Mouse (Mus musculus): Measurements from ENCODE around the gene Pip5kl1. TPM values are rescaled to one million over a fixed set of nuclear protein-coding genes. Genes with fewer than 3 reads are reported as not detected.

The Pip5kl1 gene
- polyA plus RNA-seq, 1 experiment from 2014 or later, result 0.94 TPM

GRCm38 (mm10) chr2:32570698-32571494 lies 3.7 kb upstream of the Pip5kl1 start, which contains the start of gene Dpm2:
TSS of gene Dpm2 (plus strand) at chr2:32570858.
- Histone ChIP-seq H3K4me2 (replicated peaks) (peak within 1 kb of the TSS; percentile 89), H3K4me3 (replicated peaks) (peak within 1 kb of the TSS; percentile 86), H3K9ac (peak within 1 kb of the TSS; percentile 69), H3K27ac (replicated peaks) (peak within 1 kb of the TSS; percentile 66), H3K4me1 (peaks cover 25% of the 10 kb centered on the region), H3K27me3 (no peaks in the 10 kb centered on the region), H3K36me3 (peaks cover 41% of the 10 kb centered on the region), H3K9me3 (replicated peaks) (no peaks in the 10 kb centered on the region)
- ATAC-seq (ENCODE audit: insufficient number of reproducible peaks, low FRiP score, low TSS enrichment, low read depth), result peak; percentile 81
- 2% methylated on average over 36 of the region's 36 CpGs for WGBS

DNA sequence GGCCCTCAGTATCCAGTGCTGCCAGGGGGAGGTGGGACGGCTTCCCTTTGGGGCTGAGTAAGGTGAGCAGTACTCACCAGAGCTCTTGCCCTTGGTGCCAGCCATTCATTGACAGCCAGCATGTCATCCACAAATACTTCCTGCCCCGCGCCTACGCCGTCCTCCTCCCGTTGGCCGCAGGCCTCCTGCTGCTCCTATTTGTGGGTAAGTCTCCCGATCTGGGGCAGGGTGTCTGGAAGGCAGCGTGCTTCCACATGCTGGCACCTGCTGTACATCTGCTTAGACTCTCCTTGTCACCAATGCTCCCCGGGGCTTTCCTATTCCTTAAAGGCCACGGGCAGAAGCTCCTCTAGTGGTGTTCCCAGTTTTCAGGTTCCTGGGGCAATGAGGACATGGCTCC lies 2.4 kb upstream of the Pip5kl1 start:
- no peak overlapping the region for H3K9ac ChIP-seq
- 80% methylated on average over 11 of the region's 11 CpGs for WGBS
- no peak for ATAC-seq (ENCODE audit: insufficient number of reproducible peaks, low FRiP score, low TSS enrichment, low read depth)
- H3K36me3 ChIP-seq, result peaks cover 29% of the 10 kb centered on the region
- peaks cover 26% of the 10 kb centered on the region for H3K4me1 ChIP-seq
- no peaks in the 10 kb centered on the region for H3K27me3 ChIP-seq
- no peak overlapping the region for H3K27ac ChIP-seq (replicated peaks)
- H3K9me3 ChIP-seq (replicated peaks), result no peaks in the 10 kb centered on the region
- peak overlapping the region; percentile 86; the same call in 1 of the 2 replicates for H3K4me3 ChIP-seq (replicated peaks)
- no peak overlapping the region for H3K4me2 ChIP-seq (replicated peaks)

GRCm38 (mm10) chr2:32574901-32575585 lies 446 bp downstream of the Pip5kl1 start:
- no peak for ATAC-seq (ENCODE audit: insufficient number of reproducible peaks, low FRiP score, low TSS enrichment, low read depth)
- no peak overlapping the region for H3K27ac ChIP-seq (replicated peaks)

GRCm38 (mm10) chr2:32575586-32576160 lies 1.1 kb downstream of the Pip5kl1 start, which contains the start of gene 9430097D07Rik:
TSS of gene 9430097D07Rik (minus strand) at chr2:32575684.
- Histone ChIP-seq H3K4me1 (peaks cover 26% of the 10 kb centered on the region), H3K27me3 (peaks cover 21% of the 10 kb centered on the region), H3K9ac (no peak within 1 kb of the TSS), H3K9me3 (replicated peaks) (no peaks in the 10 kb centered on the region), H3K27ac (replicated peaks) (no peak within 1 kb of the TSS), H3K36me3 (peaks cover 9% of the 10 kb centered on the region; the same call in 1 of the 2 replicates), H3K4me2 (replicated peaks) (peak within 1 kb of the TSS; percentile 95), H3K4me3 (replicated peaks) (peak within 1 kb of the TSS; percentile 43)
- ATAC-seq (ENCODE audit: insufficient number of reproducible peaks, low FRiP score, low TSS enrichment, low read depth), result no peak
- 7% methylated on average over 28 of the region's 28 CpGs for WGBS

More at GRCm38 (mm10) chr2:32574901-32575585, 446 bp downstream of the Pip5kl1 start:
- H3K36me3 ChIP-seq, result peaks cover 9% of the 10 kb centered on the region; the same call in 1 of the 2 replicates
- peaks cover 26% of the 10 kb centered on the region for H3K4me1 ChIP-seq
- WGBS, result under 1% methylated on average over 26 of the region's 26 CpGs
- peak overlapping the region; percentile 43 for H3K4me3 ChIP-seq (replicated peaks)
- peaks cover 18% of the 10 kb centered on the region for H3K27me3 ChIP-seq
- peak overlapping the region; percentile 95 for H3K4me2 ChIP-seq (replicated peaks)
- H3K9me3 ChIP-seq (replicated peaks), result no peaks in the 10 kb centered on the region
- H3K9ac ChIP-seq, result no peak overlapping the region

DNA sequence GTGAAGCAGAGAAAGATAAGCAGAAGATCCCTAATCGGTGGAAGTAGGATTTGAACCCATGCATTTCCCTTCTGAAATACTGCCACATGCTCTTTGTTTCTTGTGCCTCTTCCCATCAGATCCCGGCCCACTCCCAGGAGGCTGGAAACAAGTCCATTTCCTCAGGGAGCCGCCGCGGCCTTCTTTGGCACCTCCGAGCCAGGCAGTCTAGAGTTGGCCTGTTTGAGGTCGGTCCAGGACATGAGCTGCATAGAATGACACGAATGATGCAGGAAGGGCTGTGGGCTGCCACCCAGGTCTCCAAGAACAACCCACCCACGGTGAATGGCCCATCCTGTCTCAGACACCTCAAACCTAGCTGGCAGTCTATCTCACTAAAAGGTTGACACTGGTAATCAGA lies 1.9 kb downstream of the Pip5kl1 start:
- Histone ChIP-seq H3K4me3 (replicated peaks) (no peak overlapping the region), H3K27ac (replicated peaks) (no peak overlapping the region), H3K36me3 (peaks cover 9% of the 10 kb centered on the region; the same call in 1 of the 2 replicates), H3K9me3 (replicated peaks) (no peaks in the 10 kb centered on the region), H3K9ac (no peak overlapping the region), H3K4me2 (replicated peaks) (no peak overlapping the region), H3K27me3 (peaks cover 21% of the 10 kb centered on the region), H3K4me1 (peaks cover 22% of the 10 kb centered on the region)
- 87% methylated on average over 9 of the region's 9 CpGs for WGBS
- ATAC-seq (ENCODE audit: insufficient number of reproducible peaks, low FRiP score, low TSS enrichment, low read depth), result no peak

DNA sequence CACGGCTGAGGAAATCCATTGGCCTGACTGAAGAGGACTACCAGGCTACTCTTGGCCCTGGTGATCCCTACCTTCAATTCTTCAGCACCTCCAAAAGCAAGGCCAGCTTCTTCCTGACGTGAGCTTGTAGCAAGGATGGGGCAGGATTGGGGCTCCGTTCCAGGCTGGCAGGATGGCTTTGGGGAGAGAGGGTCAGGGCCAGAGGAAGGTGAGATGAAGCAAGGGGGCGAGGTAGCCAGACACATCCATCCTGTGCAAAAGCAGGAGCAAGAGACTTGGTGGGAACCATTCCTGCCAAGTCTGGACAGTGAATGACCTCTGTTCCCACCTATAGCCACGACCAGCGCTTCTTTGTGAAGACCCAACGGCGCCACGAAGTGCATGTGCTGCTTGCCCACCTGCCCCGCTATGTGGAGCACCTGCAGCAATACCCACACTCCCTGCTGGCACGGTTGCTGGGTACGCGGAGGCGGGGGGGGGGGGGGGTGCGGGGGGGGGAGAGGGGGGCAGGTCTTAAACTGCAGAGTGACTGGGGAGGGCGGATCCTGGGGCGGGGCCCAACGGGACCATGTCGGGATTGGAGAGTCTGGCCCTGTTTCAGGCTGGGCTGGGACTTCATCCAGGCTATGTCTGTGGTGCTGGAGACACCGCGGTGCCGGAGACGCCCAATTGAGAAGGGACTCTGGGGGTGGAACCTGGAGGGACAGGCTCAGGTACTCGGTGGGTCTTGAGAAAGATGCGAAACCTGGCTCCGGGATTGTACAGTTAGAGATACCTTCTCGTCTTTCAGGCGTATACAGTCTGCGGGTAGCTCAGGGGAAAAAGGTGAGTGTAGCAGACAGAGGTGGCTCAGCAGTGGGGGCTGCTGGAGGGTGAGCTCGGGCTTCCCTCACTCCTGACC lies 3.8 kb downstream of the Pip5kl1 start:
- no peak overlapping the region for H3K9ac ChIP-seq
- no peak overlapping the region for H3K27ac ChIP-seq (replicated peaks)

GRCm38 (mm10) chr2:32581450-32582095 lies 7.0 kb downstream of the Pip5kl1 start:
- Histone ChIP-seq H3K27ac (replicated peaks) (no peak overlapping the region), H3K36me3 (no peaks in the 10 kb centered on the region), H3K4me3 (replicated peaks) (peak overlapping the region; percentile 22; the same call in 1 of the 2 replicates), H3K9ac (no peak overlapping the region), H3K9me3 (replicated peaks) (no peaks in the 10 kb centered on the region), H3K4me1 (peaks cover 6% of the 10 kb centered on the region), H3K27me3 (peaks cover 30% of the 10 kb centered on the region), H3K4me2 (replicated peaks) (peak overlapping the region; percentile 22)
- WGBS, result 32% methylated on average over 19 of the region's 19 CpGs
- ATAC-seq (ENCODE audit: insufficient number of reproducible peaks, low FRiP score, low TSS enrichment, low read depth), result no peak

More for the DNA sequence above, 3.8 kb downstream of the Pip5kl1 start:
- Histone ChIP-seq H3K4me3 (replicated peaks) (no peak overlapping the region), H3K4me2 (replicated peaks) (no peak overlapping the region), H3K4me1 (peaks cover 20% of the 10 kb centered on the region), H3K36me3 (peaks cover 2% of the 10 kb centered on the region; the same call in 1 of the 2 replicates), H3K9me3 (replicated peaks) (no peaks in the 10 kb centered on the region), H3K27me3 (peaks cover 30% of the 10 kb centered on the region)
- 36% methylated on average over 24 of the region's 30 CpGs for WGBS
- no peak for ATAC-seq (ENCODE audit: insufficient number of reproducible peaks, low FRiP score, low TSS enrichment, low read depth)

GRCm38 (mm10) chr2:32582830-32583799 lies 8.5 kb downstream of the Pip5kl1 start:
- 12% methylated on average over 37 of the region's 37 CpGs for WGBS
- H3K4me3 ChIP-seq (replicated peaks), result peak overlapping the region; percentile 26
- peaks cover 18% of the 10 kb centered on the region for H3K4me1 ChIP-seq
- H3K4me2 ChIP-seq (replicated peaks), result peak overlapping the region; percentile 47
- H3K36me3 ChIP-seq, result no peaks in the 10 kb centered on the region
- no peaks in the 10 kb centered on the region for H3K9me3 ChIP-seq (replicated peaks)
- peak; percentile 72; the same call in 1 of the 2 replicates for ATAC-seq (ENCODE audit: insufficient number of reproducible peaks, low FRiP score, low TSS enrichment, low read depth)
- H3K27me3 ChIP-seq, result peaks cover 26% of the 10 kb centered on the region
- no peak overlapping the region for H3K27ac ChIP-seq (replicated peaks)
- H3K9ac ChIP-seq, result no peak overlapping the region

DNA sequence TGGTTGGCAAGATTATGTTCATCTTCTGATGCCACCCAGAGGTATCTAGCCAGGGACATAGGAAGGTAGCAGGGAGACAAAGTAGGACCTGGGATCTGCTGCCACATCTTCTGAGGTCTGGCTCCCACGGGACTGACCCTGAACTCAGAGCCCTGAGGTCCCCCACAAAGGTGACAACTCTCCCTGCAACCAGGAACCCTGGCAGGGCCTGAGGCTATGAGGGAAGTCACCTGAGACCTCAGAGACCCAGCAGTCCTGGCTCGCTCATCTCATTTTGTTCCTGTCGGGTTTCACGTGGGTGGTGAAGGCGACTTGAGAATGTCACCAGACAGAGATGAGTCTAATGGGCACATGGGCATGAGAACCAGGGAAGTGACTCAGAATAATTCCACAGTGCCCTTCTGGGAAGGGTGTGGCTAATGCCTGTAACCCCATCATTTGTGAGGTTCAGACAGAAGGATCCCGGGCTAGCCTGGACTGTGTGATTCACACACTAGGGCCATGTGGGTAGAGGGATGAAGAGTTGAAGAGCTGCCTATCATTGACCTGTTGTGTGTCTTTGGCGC lies 10.6 kb downstream of the Pip5kl1 start:
- H3K9ac ChIP-seq, result no peak overlapping the region
- no peak overlapping the region for H3K27ac ChIP-seq (replicated peaks)
- no peak overlapping the region for H3K4me2 ChIP-seq (replicated peaks)
- 0 out of 2 replicates have a peak, but pooled peaks cover 6% of the 10 kb centered on the region for H3K36me3 ChIP-seq
- H3K4me1 ChIP-seq, result peaks cover 38% of the 10 kb centered on the region
- peaks cover 10% of the 10 kb centered on the region; the same call in 1 of the 2 replicates for H3K27me3 ChIP-seq
- no peak overlapping the region for H3K4me3 ChIP-seq (replicated peaks)
- H3K9me3 ChIP-seq (replicated peaks), result no peaks in the 10 kb centered on the region
- no peak for ATAC-seq (ENCODE audit: insufficient number of reproducible peaks, low FRiP score, low TSS enrichment, low read depth)
- 81% methylated on average over 7 of the region's 7 CpGs for WGBS

Data from embryonic facial prominence, embryonic 15.5 days (tissue).